Mouse (Mus musculus): ENCODE data around the gene Nrap. TPM values are rescaled to one million over a fixed set of nuclear protein-coding genes. Genes with fewer than 3 reads are reported as not detected.

Gene Nrap
- polyA plus RNA-seq, 1 experiment = 0.01 TPM

GRCm38 (mm10) chr19:56288436-56288835 lies 101.4 kb downstream of the Nrap start:
- Histone ChIP-seq H3K4me3 (replicated peaks) (peak overlapping the region; percentile 12), H3K4me1 (ENCODE audit: control insufficient read depth) (no peaks in the 10 kb centered on the region), H3K9me3 (ENCODE audit: control insufficient read depth, low read length) (no peaks in the 10 kb centered on the region), H3K27me3 (ENCODE audit: control insufficient read depth) (no peaks in the 10 kb centered on the region), H3K36me3 (ENCODE audit: control insufficient read depth) (no peaks in the 10 kb centered on the region; the same call in 1 of the 2 replicates)
- TF ChIP-seq TAL1 (IDR thresholded peaks at IDR 0.05; ENCODE audit: low read length) (no peak), GATA1 (IDR thresholded peaks at IDR 0.05; ENCODE audit: low read length) (no peak)

- no peak for TF ChIP-seq TAL1 (IDR thresholded peaks at IDR 0.05; ENCODE audit: low read length)
- TF ChIP-seq GATA1 (IDR thresholded peaks at IDR 0.05; ENCODE audit: low read length) = no peak
- Histone ChIP-seq H3K36me3 (ENCODE audit: control insufficient read depth) (no peaks in the 10 kb centered on the region; the same call in 1 of the 2 replicates), H3K4me3 (replicated peaks) (peak overlapping the region; percentile 12), H3K27me3 (ENCODE audit: control insufficient read depth) (no peaks in the 10 kb centered on the region), H3K4me1 (ENCODE audit: control insufficient read depth) (no peaks in the 10 kb centered on the region), H3K9me3 (ENCODE audit: control insufficient read depth, low read length) (no peaks in the 10 kb centered on the region)
Observed at GRCm38 (mm10) chr19:56287580-56288367, 102.1 kb downstream of the Nrap start.

GRCm38 (mm10) chr19:56286866-56287265 lies 103.0 kb downstream of the Nrap start, which contains the start of gene Habp2:
Gene Habp2, plus strand, starts transcription at chr19:56287137.
- H3K4me1 ChIP-seq (ENCODE audit: control insufficient read depth) = no peaks in the 10 kb centered on the region
- no peaks in the 10 kb centered on the region for H3K9me3 ChIP-seq (ENCODE audit: control insufficient read depth, low read length)
- no peaks in the 10 kb centered on the region for H3K27me3 ChIP-seq (ENCODE audit: control insufficient read depth)
- peak within 1 kb of the TSS; percentile 12 for H3K4me3 ChIP-seq (replicated peaks)
- no peaks in the 10 kb centered on the region; the same call in 1 of the 2 replicates for H3K36me3 ChIP-seq (ENCODE audit: control insufficient read depth)
- TF ChIP-seq GATA1 (IDR thresholded peaks at IDR 0.05; ENCODE audit: low read length) (no peak), TAL1 (IDR thresholded peaks at IDR 0.05; ENCODE audit: low read length) (no peak)

- Histone ChIP-seq H3K9me3 (ENCODE audit: control insufficient read depth, low read length) (no peaks in the 10 kb centered on the region), H3K27me3 (ENCODE audit: control insufficient read depth) (no peaks in the 10 kb centered on the region), H3K36me3 (ENCODE audit: control insufficient read depth) (no peaks in the 10 kb centered on the region), H3K4me1 (ENCODE audit: control insufficient read depth) (no peaks in the 10 kb centered on the region), H3K4me3 (replicated peaks) (no peak overlapping the region)
- TF ChIP-seq GATA1 (IDR thresholded peaks at IDR 0.05; ENCODE audit: low read length) (no peak), TAL1 (IDR thresholded peaks at IDR 0.05; ENCODE audit: low read length) (no peak)
Observed at GRCm38 (mm10) chr19:56285222-56285621, 104.6 kb downstream of the Nrap start.

- no peaks in the 10 kb centered on the region for H3K9me3 ChIP-seq (ENCODE audit: control insufficient read depth, low read length)
- H3K27me3 ChIP-seq (ENCODE audit: control insufficient read depth) = no peaks in the 10 kb centered on the region
- H3K4me1 ChIP-seq (ENCODE audit: control insufficient read depth) = no peaks in the 10 kb centered on the region; the same call in 1 of the 2 replicates
- H3K4me3 ChIP-seq (replicated peaks) = no peak overlapping the region
- TF ChIP-seq TAL1 (IDR thresholded peaks at IDR 0.05; ENCODE audit: low read length) (no peak), GATA1 (IDR thresholded peaks at IDR 0.05; ENCODE audit: low read length) (no peak)
- no peaks in the 10 kb centered on the region for H3K36me3 ChIP-seq (ENCODE audit: control insufficient read depth)
Observed at GRCm38 (mm10) chr19:56278366-56278765, 111.5 kb downstream of the Nrap start.

- H3K27me3 ChIP-seq (ENCODE audit: control insufficient read depth) = no peaks in the 10 kb centered on the region
- no peak overlapping the region for H3K4me3 ChIP-seq (replicated peaks)
- H3K4me1 ChIP-seq (ENCODE audit: control insufficient read depth) = no peaks in the 10 kb centered on the region; the same call in 1 of the 2 replicates
- TF ChIP-seq GATA1 (IDR thresholded peaks at IDR 0.05; ENCODE audit: low read length) (no peak), TAL1 (IDR thresholded peaks at IDR 0.05; ENCODE audit: low read length) (no peak)
- H3K36me3 ChIP-seq (ENCODE audit: control insufficient read depth) = no peaks in the 10 kb centered on the region
- no peaks in the 10 kb centered on the region for H3K9me3 ChIP-seq (ENCODE audit: control insufficient read depth, low read length)
Observed at GRCm38 (mm10) chr19:56277951-56278350, 111.9 kb downstream of the Nrap start.

- no peaks in the 10 kb centered on the region for H3K27me3 ChIP-seq (ENCODE audit: control insufficient read depth)
- H3K4me3 ChIP-seq (replicated peaks) = no peak overlapping the region
- TF ChIP-seq TAL1 (IDR thresholded peaks at IDR 0.05; ENCODE audit: low read length) (no peak), GATA1 (IDR thresholded peaks at IDR 0.05; ENCODE audit: low read length) (no peak)
- no peaks in the 10 kb centered on the region for H3K9me3 ChIP-seq (ENCODE audit: control insufficient read depth, low read length)
- no peaks in the 10 kb centered on the region for H3K36me3 ChIP-seq (ENCODE audit: control insufficient read depth)
- no peaks in the 10 kb centered on the region; the same call in 1 of the 2 replicates for H3K4me1 ChIP-seq (ENCODE audit: control insufficient read depth)
Observed at GRCm38 (mm10) chr19:56277140-56277804, 112.6 kb downstream of the Nrap start.

GRCm38 (mm10) chr19:56272081-56272480 lies 117.8 kb downstream of the Nrap start:
- no peak for TF ChIP-seq GATA1 (IDR thresholded peaks at IDR 0.05; ENCODE audit: low read length)
- TF ChIP-seq TAL1 (IDR thresholded peaks at IDR 0.05; ENCODE audit: low read length) = no peak
- Histone ChIP-seq H3K4me1 (ENCODE audit: control insufficient read depth) (no peaks in the 10 kb centered on the region), H3K36me3 (ENCODE audit: control insufficient read depth) (no peaks in the 10 kb centered on the region), H3K9me3 (ENCODE audit: control insufficient read depth, low read length) (no peaks in the 10 kb centered on the region), H3K27me3 (ENCODE audit: control insufficient read depth) (no peaks in the 10 kb centered on the region), H3K4me3 (replicated peaks) (no peak overlapping the region)

Other genes with a start within 250 kb of the Nrap start
- 0.41 and 0.44 TPM in 2 replicates for gene Habp2, start 102.9 kb downstream of the Nrap start, polyA plus RNA-seq (2012)
- gene Casp7, start 7.1 kb upstream of the Nrap start, polyA plus RNA-seq (2012) = 0.47 and 0.57 TPM in 2 replicates
- not detected in 2 replicates for gene Plekhs1, start 71.6 kb upstream of the Nrap start, polyA plus RNA-seq (2012)
- gene Dclre1a, start 158.2 kb upstream of the Nrap start, polyA plus RNA-seq (2012) = 0.14 and 0.60 TPM in 2 replicates
- 1.1 and 1.3 TPM in 2 replicates for gene Nhlrc2, start 158.2 kb upstream of the Nrap start, polyA plus RNA-seq (2012)